Mouse (Mus musculus) liver, adult 2 months (tissue): ENCODE measurements at regions not wholly inside any gene's neighbourhood (a gene's known extent, or its start where the extent isn't known, plus 50 kb on each side); places are given as distances from the start of the nearest gene placed in this dataset.

Source experiments
- CTCF ChIP-seq: fragments of 200-500 bp; IDR thresholded peaks from 2 replicates; pipeline ENCODE4 v1.5.1; 2011; ENCODE audit warnings: low read depth, low read length, control low read depth
- POLR2A ChIP-seq: fragments of 200-500 bp; IDR thresholded peaks from 2 replicates; pipeline ENCODE4 v1.6.1; 2011; ENCODE audit warnings: low read length, control low read depth; ENCODE audit not compliant: insufficient read depth; ENCODE audit errors: extremely low read depth

DNA sequence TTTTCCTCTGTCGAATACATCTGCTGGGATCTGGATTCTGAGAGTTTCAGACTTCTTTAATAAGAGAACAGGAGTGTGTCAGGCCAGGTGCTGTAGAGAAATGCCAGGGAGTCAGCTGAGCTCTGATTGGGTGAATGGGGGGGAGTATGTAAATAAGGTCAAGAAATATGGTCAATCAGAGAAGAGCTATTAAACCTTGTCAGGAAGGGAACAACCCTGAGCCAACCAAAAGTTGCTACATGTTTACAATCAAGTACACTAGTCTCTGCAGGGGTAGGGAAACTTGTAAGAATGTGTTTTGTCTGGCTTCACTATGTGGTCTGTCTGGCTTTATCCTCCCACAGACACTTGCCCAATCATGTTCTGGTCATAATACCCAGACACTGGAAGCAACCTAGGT is 60.4 kb upstream of the Thpo start:
- TF ChIP-seq CTCF (no peak), POLR2A (no peak)
